Mouse (Mus musculus): ENCODE measurements around the gene Fam219b.

The Fam219b gene

DNA sequence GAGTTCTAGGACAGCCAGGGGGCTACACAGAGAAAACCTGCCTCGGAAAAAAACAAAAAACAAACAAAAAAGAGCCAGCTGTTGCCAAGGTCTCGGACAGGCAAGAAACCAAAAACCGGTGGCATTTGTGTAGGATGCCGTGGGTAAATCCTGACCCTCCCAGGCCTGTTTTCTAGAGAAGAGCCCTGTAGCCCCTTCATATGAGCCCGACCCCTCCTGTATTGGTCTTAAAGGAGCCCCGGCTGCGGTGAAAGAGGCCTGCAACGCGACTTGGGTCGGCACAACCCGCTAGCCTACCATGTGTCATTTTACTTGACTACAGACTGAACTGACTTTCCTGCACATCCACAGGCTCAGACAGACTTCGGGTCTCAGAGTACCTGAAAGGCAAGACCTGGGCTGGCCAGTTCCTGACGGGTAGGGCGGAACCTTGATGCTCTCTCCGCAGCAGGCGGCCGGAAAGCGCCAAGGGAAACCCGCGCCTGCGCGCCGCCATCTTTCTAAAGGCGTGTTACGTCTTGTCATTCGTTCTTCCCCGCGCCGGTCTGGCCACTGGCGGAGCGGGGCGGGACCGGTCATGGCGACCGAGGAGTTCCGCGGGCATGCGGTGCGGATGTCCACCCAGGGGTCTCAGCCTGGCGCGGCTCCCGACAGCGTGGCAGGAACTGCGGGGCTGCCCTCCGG is at the start of gene Fam219b:
Gene Fam219b, plus strand, starts transcription at position 485 of the 684 bp plus-strand sequence.
- DNase-seq (ENCODE audit: low spot score): peak; percentile 83

DNA sequence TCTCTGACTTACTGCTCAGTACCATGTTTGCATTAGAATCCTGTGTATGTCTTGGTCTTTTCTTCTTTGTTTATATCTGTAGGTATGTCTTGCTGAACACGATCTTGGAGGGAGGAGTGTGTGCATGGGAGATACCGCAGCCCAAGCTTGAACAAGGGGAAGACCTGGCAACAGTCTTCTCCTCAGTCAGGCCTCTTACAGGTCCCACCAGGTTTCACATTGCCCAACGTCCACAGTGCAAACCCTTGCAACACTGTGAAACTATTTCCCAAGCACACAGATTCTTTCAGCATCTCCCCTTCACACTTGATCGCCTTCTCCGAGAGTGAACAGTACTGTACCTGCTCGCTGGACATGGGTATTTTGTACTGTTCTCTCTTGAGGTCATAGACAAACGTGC is 49.5 kb upstream of the Fam219b start:
- no peak for DNase-seq (ENCODE audit: low spot score)

DNA sequence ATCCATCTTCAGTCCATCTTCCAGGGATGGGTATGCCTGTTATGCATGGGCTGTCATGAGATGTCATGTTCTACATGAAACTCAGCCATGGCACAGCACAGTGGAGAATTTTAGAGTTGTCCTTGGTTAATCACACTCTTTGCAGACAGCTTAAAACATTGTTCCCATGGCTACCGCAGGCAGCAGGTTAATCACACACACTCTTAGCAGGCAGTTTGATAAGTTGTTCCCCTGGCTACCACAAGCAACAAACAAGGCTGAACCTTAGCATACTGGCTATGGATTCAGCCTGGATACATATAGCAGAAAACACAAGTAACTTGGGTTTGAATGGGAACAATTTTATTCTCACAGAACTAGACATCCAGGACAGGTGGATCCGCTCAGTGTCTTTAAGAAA is 43.8 kb upstream of the Fam219b start:
- DNase-seq (ENCODE audit: low spot score): no peak

DNA sequence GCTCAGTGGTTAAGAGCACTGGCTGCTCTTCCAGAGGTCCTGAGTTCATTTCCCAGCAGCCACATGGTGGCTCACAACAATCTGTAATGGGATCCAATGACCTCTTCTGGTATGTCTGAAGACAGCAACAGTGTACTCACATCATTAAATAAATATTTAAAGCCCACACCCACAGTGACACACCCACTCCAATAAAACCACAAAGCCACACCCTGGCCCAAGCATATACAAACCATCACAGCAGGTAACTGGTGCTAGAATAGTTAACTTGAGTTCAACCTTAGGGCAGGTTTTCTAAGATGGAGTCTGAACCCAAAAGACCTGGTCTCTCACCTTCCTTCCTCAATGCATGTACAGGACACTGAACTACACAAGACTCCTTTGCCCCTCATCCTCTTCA is 42.4 kb upstream of the Fam219b start:
- no peak for DNase-seq (ENCODE audit: low spot score)

DNA sequence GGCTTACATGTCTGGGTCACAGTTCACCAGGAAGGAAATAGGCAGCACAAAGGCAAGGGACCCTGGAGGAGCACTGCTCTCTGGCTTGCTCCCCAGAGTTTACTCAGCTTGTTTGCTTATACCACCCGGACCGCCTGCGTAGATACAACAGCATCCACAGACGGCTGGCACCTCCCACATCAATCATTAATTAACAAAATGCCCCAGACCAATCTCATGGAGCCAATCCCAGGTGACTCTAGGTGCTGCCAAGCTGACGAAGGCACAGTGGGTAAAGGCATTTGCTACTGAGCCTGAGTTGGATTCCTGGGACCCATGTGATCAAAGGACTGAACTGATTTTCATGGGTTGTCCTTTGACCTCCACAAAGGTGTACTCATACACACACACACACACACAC is 40.1 kb upstream of the Fam219b start:
- no peak for DNase-seq (ENCODE audit: low spot score)

DNA sequence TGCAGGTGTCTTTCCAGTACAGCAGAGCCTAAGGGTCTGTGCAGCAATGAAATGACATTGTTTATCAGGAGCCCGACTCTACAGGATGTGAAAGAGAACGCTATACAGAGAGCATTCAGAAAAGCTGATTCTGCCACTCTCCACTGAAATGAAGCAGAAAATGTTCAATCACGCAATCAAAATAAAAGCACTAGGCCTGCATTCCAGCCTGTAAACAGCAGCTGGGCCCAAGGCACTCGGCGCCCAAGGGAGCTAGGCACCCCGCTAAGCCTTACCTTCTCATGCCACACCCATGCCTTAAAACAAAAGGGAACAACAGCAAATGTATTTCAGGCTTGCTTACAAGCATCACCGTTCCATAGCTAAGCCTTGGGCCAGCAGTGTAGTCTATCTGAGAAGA is 38.8 kb upstream of the Fam219b start:
- no peak for DNase-seq (ENCODE audit: low spot score)

DNA sequence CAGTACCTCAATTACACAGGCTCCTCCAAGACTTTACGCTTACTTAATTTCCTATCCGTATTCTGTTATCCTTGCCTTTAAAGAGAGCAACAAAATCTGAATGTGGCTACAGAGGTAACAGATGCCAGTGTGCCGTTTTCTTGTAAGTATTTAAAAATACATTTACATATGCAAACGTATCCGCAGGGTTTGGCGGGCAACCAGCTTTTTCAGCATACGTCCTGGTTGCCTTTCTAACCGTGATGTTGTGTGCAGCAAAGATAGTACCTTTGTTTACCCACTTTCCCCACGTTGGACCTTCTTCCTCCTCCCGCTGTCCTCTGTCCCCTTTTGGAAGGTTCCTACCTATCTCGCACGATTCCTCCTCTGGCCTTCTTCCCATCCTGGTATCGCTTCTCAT is 35.9 kb upstream of the Fam219b start:
- DNase-seq (ENCODE audit: low spot score): no peak

DNA sequence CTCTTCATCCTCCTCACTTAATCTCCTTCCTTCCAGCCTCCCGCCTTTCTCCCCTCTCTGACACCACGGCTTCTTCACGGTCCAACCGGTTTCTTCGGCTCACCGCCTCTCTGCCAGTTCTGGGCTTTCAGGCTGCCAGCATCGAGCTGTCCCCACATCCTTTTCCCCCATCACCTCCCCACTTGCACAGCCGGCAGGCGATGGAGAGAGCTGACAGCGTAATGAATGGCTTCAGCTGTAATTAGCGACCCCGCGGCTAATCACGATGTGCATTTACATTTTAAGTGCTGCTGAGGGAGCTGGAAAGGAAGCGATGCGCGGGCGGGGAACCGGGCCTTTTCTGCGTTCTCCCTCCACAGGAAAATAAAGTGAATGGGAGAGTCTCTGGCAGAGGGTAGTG is 35.5 kb upstream of the Fam219b start:
- DNase-seq (ENCODE audit: low spot score): no peak

DNA sequence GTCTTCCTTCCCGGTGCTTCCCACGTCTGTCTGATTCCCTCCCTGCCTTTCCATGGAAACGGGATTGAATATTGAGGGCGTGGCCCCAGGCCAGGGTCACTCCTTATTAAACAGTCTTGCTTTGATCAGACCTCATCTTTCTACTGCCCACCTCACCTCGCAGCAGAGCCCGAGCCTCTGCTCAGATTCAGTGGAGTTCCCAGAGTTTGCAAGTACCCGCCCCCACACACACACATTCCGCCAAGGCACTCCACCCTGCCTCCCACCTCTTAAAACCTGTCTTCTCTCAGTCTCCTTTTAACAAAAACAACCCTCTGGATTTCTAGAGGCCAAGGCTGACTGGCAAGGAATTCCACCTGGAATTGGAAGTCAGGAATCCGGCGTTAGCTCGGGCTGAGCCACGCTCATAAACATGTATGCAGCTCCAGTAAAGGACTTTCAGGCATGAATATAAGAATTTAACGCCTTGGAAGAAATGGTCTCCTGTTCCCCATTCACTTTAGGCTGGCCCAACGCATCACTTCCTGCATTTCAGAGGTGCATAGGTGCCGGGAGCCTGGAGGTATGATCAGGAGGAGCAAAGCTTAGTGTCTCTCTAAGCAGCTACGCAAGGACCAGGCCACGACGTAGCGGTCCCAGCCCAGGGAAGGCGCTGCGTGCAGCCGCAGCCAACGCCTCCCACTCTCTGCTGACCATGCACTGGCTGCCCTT is 34.3 kb upstream of the Fam219b start:
- no peak for DNase-seq (ENCODE audit: low spot score)

DNA sequence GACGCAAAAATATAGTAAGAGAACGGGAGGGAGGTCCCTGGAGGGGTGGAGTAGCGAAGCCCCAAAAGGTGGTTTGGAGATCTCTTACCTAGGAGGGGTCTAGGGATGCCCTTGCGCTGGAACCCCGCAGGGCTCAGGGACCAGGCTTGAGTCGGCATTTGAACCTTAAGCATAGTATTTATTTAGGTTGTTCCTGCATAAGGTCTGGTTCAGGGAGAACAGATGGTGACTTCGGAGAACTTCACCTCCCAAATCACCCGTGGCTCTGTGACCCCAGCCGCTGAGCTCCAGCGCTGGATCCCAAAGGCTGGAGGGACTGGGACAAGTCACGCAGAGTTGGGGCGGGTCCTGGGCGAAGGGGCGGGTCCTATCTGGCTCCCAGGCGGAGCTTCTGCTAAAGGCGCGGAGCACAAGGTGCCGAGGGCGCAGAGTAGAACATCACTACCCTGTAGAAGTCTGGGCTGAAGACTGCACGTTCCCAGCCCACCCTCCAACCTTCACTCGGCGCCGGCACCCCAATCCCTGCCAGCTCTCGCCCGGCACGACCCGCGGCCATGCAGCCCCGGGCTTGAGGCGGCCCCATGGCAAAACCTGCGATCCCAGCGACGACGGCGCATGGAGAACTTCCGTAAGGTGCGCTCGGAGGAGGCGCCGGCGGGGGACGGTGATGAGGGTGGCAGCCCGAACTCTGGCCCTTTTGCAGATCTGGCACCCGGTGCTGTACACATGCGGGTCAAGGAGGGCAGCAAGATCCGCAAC is 33.5 kb upstream of the Fam219b start, which contains the start of gene Rpp25:
Gene Rpp25, plus strand, starts transcription at position 405 of the 759 bp plus-strand sequence.
- no peak for DNase-seq (ENCODE audit: low spot score)

DNA sequence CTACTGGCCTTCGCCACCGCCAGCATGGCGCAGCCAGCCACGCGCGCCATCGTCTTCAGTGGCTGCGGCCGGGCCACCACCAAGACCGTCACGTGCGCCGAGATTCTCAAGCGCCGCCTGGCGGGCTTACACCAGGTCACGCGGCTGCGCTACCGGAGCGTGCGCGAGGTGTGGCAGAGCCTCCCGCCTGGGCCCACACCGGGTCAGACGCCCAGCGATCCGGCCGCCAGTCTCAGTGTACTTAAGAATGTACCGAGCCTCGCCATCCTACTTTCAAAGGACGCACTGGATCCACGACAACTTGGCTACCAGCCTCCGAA is 33.0 kb upstream of the Fam219b start:
- DNase-seq (ENCODE audit: low spot score): no peak

DNA sequence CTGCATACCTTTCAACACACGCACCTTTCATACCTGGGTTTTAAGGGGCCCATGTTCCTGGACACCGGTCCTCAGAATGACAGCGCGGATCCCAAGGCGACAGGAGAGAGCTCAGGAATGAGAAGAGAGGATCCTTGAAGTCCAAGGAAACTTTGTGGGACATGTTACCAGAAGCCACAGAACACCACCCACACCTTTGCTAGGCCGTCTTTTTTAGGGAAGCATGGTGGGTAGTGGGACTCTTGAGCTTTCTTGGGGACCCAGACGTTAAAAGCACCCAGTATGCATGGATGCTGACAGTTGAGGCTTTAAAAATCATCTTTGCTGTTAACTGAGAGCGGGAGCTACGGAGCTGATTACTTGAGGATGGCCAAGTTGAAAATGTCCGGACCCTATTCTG is 32.4 kb upstream of the Fam219b start:
- DNase-seq (ENCODE audit: low spot score): no peak

DNA sequence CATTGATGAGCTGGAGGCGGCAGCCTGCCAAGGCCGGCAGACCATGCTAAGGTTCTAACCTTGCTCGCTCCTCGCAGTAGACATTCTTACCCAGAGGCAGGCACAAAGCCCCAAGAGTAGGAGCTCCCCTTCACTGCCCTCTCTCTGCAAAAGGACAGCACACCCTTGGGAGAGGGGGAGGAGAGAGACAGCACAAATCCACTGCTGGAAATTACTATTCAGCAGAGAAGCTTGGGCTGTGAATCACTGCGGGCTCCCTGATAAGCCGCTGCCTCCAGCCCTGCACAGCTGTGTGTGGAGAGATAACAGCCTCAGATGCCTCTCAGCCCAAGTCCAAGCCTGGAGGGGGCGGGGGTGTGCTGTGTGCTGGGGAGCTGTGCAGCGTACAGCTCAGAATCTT is 31.6 kb upstream of the Fam219b start:
- DNase-seq (ENCODE audit: low spot score): peak; percentile 86

DNA sequence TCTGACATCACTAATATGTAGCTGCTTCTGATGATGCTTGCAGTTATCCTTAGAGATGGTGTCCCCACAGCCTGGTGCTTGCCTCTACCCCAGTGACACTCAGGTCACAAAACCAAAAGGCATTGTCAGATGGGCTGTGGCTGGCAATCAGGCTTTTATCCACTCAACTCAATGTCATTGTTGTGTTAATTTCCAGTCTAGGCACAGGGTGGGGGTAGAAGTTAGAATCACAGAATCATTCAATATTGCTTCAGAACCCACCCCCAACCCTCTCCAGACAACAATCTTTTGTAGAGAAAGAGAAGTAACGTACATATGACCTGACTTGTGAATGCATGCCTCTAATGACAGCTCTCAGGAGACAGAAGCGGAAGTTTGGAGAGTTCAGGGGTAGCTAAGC is 26.8 kb upstream of the Fam219b start:
- DNase-seq (ENCODE audit: low spot score): no peak

DNA sequence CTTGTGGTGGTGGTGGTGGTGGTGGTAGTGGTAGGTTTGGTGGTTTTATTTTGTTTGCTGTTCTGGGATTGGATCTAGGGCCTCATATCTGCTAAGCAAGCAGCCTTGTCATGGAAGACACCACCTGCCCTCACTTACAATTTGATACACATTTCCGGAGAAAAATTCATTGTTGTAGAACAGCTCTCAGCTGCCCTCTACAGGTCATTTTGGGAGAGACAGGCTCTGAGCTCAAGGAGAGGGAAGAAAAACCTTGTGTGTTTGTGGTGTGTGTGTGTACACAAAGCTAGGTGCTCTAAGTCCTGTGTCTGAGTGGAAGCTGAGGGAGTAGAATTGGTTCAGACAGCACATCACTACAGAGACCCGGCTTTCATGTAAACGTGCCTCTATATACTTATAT is 20.2 kb upstream of the Fam219b start:
- DNase-seq (ENCODE audit: low spot score): peak; percentile 72

DNA sequence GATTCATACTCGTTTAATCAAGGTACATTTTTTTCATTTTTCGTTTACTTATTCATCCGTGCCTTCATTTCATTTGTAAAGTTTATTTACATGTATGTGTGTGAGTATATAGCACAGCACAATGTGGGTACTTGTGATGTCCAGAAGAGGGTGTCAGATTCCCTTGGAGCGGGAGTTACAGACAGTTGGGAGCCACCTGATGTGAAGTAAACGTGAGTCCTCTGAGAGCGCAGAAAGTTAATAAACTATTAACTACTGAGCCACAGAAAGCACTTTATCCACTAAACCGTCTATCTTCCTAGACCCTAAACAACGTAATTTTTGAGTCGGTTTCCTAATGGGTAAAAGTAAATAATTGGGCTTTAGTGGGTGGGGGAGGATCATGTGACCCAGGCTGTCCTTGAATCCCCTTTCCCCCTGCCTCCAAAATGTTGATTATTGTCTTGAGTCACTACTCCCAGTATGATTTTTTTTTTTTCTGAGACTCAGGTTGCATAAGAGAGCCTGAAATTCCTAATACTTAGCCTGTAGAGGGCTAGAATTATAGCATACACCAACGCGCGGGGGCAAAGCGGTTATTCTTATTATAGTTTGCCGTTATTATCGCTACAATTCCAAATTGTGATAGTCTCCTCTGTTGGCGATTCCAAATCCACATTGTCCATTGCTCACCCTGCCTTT is 16.8 kb upstream of the Fam219b start:
- DNase-seq (ENCODE audit: low spot score): no peak

DNA sequence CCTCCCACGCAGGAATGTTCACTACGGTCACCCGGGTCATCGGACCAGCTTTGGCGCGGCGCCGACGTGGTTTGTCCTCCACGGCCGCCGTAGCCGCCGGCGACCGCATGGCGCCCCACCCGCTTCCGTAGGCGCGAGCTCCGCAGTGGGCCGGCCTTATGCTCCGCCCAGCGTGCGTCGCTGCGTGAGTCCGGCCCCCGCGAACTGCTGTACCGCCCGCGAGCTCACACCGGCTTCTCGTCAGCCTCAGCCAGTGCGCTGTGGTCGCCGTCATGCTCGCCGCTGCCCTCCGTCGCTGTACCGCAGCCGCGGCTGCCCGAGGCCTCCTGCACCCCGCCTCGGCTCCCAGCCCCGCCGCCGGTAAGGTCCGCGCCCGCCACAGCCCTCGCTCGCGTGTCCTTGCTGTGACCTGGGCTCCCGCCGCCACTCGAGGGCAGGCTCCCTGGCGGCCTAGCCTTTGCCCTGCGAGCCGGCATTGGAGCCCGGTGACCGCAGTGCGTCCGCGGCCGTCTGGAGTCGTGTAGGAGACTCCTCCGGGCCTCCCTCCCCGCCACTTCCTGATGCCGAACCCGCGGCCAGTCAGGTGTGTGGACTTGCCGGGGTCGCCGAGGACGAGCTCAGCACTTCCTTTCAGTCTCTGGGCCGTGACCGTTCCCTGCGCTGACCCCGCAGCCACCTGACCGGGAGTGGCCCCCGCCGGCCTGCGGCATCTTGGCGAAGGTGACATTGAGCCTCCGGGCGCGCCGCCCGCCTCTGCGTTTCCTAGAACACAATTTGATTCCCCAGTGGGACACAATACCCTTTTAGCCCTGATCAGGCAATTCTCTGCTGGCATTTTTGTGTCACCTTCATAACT is 16.0 kb upstream of the Fam219b start, which contains the start of gene Cox5a:
Gene Cox5a, plus strand, starts transcription at position 219 of the 856 bp plus-strand sequence.
- peak; percentile 89 for DNase-seq (ENCODE audit: low spot score)

DNA sequence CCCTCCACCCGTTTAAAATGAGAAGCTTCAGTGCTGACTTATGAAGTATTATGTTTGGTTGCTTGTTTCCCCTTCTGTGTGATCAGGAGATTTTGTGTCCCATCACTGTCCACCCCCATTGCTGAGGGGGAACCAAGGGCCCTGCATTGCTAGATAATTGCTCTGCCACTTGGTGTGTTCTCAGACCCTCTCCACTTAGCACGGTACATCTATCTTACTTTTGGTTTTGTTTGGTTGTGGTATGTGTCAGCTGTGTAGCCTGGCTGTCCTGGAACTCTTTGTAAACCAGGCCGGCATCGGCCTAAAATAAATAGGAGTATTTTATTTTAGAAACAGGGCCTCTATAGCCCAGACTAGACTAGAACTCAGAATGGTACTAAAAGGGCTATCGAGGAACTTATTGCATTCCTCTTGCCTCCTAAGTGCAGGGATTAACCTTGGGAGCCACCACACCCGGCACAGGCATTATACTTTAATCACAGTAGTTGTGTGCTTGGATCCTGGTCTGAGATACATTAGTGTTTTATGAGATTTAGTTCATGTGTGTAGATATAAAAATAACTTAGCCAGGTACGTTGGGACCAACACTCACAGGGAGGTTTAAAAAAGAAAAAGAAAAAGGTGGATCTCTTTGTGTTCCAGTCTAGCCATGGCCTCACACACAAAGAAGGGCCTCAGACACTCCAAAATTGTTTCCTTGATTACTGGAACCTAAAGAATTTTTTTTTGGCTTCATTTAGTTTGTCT is 15.0 kb upstream of the Fam219b start:
- DNase-seq (ENCODE audit: low spot score): no peak

DNA sequence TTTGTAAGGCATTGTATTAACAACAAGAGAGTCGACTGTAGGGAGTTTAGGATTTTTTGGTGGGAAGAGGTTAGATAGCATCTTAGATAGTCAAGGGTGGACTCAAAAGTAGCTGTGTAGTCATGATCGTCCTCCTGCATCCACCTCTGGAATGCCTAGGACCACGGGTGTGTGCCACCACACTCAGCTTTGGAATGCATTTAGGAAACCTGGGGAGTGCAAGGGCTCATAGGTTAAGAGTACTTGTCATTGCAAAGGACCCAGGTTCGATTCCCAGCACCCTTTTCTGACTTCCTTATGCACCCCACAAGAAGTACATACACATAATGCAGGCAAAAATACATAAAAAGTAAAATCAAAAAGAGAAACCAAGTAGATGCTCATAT is 14.5 kb upstream of the Fam219b start:
- DNase-seq (ENCODE audit: low spot score): no peak

DNA sequence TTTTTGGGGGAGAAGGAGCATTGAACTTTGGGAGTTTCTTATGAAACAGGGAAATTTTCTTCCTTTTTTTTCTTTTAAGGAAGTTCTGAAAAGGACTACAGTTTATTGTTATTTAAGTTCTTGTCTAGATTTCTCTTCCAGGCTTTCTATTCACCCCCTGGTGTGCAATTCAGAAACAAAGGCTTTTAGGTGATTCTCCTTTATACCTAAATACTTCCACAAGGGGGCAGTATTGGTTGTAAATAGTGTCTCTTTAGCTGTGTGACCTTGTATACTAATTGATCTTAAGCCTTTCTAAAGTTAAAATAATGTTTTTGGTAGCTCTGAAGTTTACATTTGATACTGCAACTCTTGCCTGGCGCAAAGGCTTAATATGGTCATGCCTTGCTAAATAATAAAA is 13.6 kb upstream of the Fam219b start:
- peak; percentile 65 for DNase-seq (ENCODE audit: low spot score)

DNA sequence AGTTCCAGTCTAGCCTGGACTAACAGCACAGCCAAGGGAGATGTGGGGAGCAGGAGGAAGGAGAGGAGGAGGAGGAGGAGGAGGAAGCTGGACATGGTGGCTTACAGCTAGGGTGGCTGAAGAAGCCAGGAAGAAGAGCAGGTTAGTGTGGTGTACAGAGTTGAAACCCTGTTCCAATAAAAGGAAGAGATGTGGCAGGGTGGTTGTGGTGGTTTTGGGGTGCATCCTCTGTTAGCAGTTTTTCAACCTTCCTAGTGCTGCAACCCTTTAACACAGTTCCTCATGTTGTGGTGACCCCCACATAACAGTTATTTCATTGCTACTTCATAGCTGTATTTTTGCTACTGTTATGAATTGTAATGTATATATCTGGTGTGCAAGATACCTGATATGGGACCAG is 12.9 kb upstream of the Fam219b start:
- DNase-seq (ENCODE audit: low spot score): no peak
